Mouse (Mus musculus) MEL (cell line): Measurements from ENCODE around the gene Irak1. TPM values are rescaled to one million over a fixed set of nuclear protein-coding genes. Genes with fewer than 3 reads are reported as not detected.

Source experiments
- DNase-seq: peaks from one replicate; pipeline ENCODE4 v3.0.0; 2011; ENCODE audit warnings: low read depth, low spot score
- H3K27ac ChIP-seq: 2 replicates; pipeline ENCODE4 v1.5.1; 2012; ENCODE audit warnings: low read depth, mild to moderate bottlenecking, control low read depth, low read length, moderate library complexity; ENCODE audit not compliant: control insufficient read depth
- H3K27me3 ChIP-seq, 2 experiments: fragments of 150-350 bp in 1 of 2; sonication (generic) in 1 of 2; 2 replicates each; pipeline ENCODE4 v1.6.1; 2012; ENCODE audit warnings: low read length in 2 of 2, mild to moderate bottlenecking in 2 of 2, improper control_type of control experiment in 1 of 2, moderate library complexity in 1 of 2; ENCODE audit not compliant: insufficient read depth in 2 of 2, control insufficient read depth in 1 of 2
- H3K36me3 ChIP-seq, 2 experiments: 2 replicates each; pipeline ENCODE4 v1.6.1; 2012 to 2014; ENCODE audit warnings: low read length in 2 of 2, improper control_type of control experiment in 1 of 2, inconsistent platforms in 1 of 2, mild to moderate bottlenecking in 1 of 2; ENCODE audit not compliant: insufficient read depth in 2 of 2, control insufficient read depth in 1 of 2
- H3K4me1 ChIP-seq, 2 experiments: fragments of 150-350 bp in 1 of 2; sonication (generic) in 1 of 2; 2 replicates each; pipeline ENCODE4 v1.6.1; 2012; ENCODE audit warnings: low read length in 2 of 2, improper control_type of control experiment in 1 of 2, mild to moderate bottlenecking in 1 of 2; ENCODE audit not compliant: insufficient read depth in 2 of 2, control insufficient read depth in 1 of 2
- H3K4me3 ChIP-seq, 2 experiments: fragments of 150-350 bp in 1 of 2; sonication (generic) in 1 of 2; 2 replicates each; pipeline ENCODE4 v1.5.1; 2012; ENCODE audit warnings: low read depth in 2 of 2, low read length in 2 of 2, mild to moderate bottlenecking in 2 of 2, moderate library complexity in 2 of 2, control low read depth in 1 of 2, improper control_type of control experiment in 1 of 2; ENCODE audit not compliant: control insufficient read depth in 1 of 2, insufficient read depth in 1 of 2
- H3K79me2 ChIP-seq: 2 replicates; pipeline ENCODE4 v1.6.1; 2012; ENCODE audit warnings: mild to moderate bottlenecking, low read length, moderate library complexity; ENCODE audit not compliant: control insufficient read depth, poor library complexity, insufficient read depth
- H3K9ac ChIP-seq: 2 replicates; pipeline ENCODE4 v1.6.1; 2012; ENCODE audit warnings: low read depth, mild to moderate bottlenecking, control low read depth, low read length, moderate library complexity; ENCODE audit not compliant: control insufficient read depth, poor library complexity, severe bottlenecking
- H3K9me3 ChIP-seq: fragments of 150-350 bp; sonication (generic); replicated peaks from 2 replicates; pipeline ENCODE4 v1.6.1; 2012; ENCODE audit warnings: mild to moderate bottlenecking, low read length, improper control_type of control experiment, moderate library complexity; ENCODE audit not compliant: insufficient read depth
- BHLHE40 ChIP-seq: IDR thresholded peaks from 2 replicates; pipeline ENCODE4 v1.6.1; 2012; ENCODE audit warnings: low read depth, mild to moderate bottlenecking, inconsistent platforms, low read length, improper control_type of control experiment, borderline replicate concordance
- CHD1 ChIP-seq: IDR thresholded peaks from 2 replicates; pipeline ENCODE4 v1.6.1; 2012; ENCODE audit warnings: low read depth, mild to moderate bottlenecking, inconsistent platforms, low read length, improper control_type of control experiment
- CTCF ChIP-seq, 3 experiments: IDR thresholded peaks in 2 of 3; conservative IDR thresholded peaks in 1 of 3; 2 replicates each; pipeline ENCODE4 v1.5.1; 2011 to 2012; ENCODE audit warnings: low read length in 3 of 3, low read depth in 2 of 3, mild to moderate bottlenecking in 2 of 3, improper control_type of control experiment in 1 of 3, inconsistent platforms in 1 of 3, mixed read lengths in 1 of 3, moderate library complexity in 1 of 3; ENCODE audit not compliant: control insufficient read depth in 1 of 3, insufficient read depth in 1 of 3, poor library complexity in 1 of 3, severe bottlenecking in 1 of 3
- E2F4 ChIP-seq: IDR thresholded peaks from 2 replicates; pipeline ENCODE4 v1.6.1; 2011; ENCODE audit warnings: low read depth, low read length, improper control_type of control experiment, borderline replicate concordance
- EP300 ChIP-seq, 2 experiments: IDR thresholded peaks; 2 replicates each; pipeline ENCODE4 v1.6.1; 2011; ENCODE audit warnings: improper control_type of control experiment in 2 of 2, low read length in 2 of 2, low read depth in 1 of 2, mild to moderate bottlenecking in 1 of 2
- ETS1 ChIP-seq: IDR thresholded peaks from 2 replicates; pipeline ENCODE4 v1.6.1; 2012; ENCODE audit warnings: low read depth, mild to moderate bottlenecking, inconsistent platforms, low read length, improper control_type of control experiment, moderate library complexity
- GABPA ChIP-seq: IDR thresholded peaks from 2 replicates; pipeline ENCODE4 v1.6.1; 2012; ENCODE audit warnings: low read depth, mild to moderate bottlenecking, inconsistent platforms, low read length, improper control_type of control experiment, moderate library complexity
- GATA1 ChIP-seq: IDR thresholded peaks from 2 replicates; pipeline ENCODE4 v1.6.1; 2011; ENCODE audit warnings: low read depth, low read length, improper control_type of control experiment
- KAT2A ChIP-seq: conservative IDR thresholded peaks from 2 replicates; pipeline ENCODE4 v1.6.1; 2012; ENCODE audit warnings: low read depth, low read length, improper control_type of control experiment, inconsistent platforms
- MAX ChIP-seq: IDR thresholded peaks from 2 replicates; pipeline ENCODE4 v1.6.1; 2011; ENCODE audit warnings: low read length, improper control_type of control experiment
- MXI1 ChIP-seq: IDR thresholded peaks from 2 replicates; pipeline ENCODE4 v1.6.1; 2011; ENCODE audit warnings: mild to moderate bottlenecking, low read depth, low read length, improper control_type of control experiment
- NELFE ChIP-seq: IDR thresholded peaks from 2 replicates; pipeline ENCODE4 v1.6.1; 2011; ENCODE audit warnings: low read depth, low read length, improper control_type of control experiment
- NRF1 ChIP-seq: IDR thresholded peaks from 2 replicates; pipeline ENCODE4 v1.6.1; 2014; ENCODE audit warnings: low read depth, mild to moderate bottlenecking, inconsistent platforms, low read length, improper control_type of control experiment, moderate library complexity; ENCODE audit not compliant: poor library complexity, insufficient read depth, severe bottlenecking
- POLR2A ChIP-seq, 2 experiments: IDR thresholded peaks; 2 replicates each; pipeline ENCODE4 v1.6.1; 2011 to 2012; ENCODE audit warnings: low read length in 2 of 2, mild to moderate bottlenecking in 2 of 2, control low read depth in 1 of 2, improper control_type of control experiment in 1 of 2, low read depth in 1 of 2, moderate library complexity in 1 of 2; ENCODE audit not compliant: control insufficient read depth in 1 of 2, insufficient read depth in 1 of 2, poor library complexity in 1 of 2
- POLR2AphosphoS2 ChIP-seq: IDR thresholded peaks from 2 replicates; pipeline ENCODE4 v1.6.1; 2011; ENCODE audit warnings: low read length, improper control_type of control experiment
- POLR2AphosphoS5 ChIP-seq: IDR thresholded peaks from 2 replicates; pipeline ENCODE4 v1.6.1; 2012; ENCODE audit warnings: low read depth, borderline replicate concordance, mild to moderate bottlenecking, inconsistent platforms, low read length, moderate library complexity, mixed read lengths
- RCOR1 ChIP-seq: IDR thresholded peaks from 2 replicates; pipeline ENCODE4 v1.6.1; 2012; ENCODE audit warnings: low read depth, mild to moderate bottlenecking, inconsistent platforms, low read length, improper control_type of control experiment
- SIN3A ChIP-seq: IDR thresholded peaks from 2 replicates; pipeline ENCODE4 v1.6.1; 2012; ENCODE audit warnings: low read length, improper control_type of control experiment, inconsistent platforms
- SMC3 ChIP-seq: IDR thresholded peaks from 2 replicates; pipeline ENCODE4 v1.6.1; 2011; ENCODE audit warnings: low read depth, low read length, improper control_type of control experiment
- TAL1 ChIP-seq: IDR thresholded peaks from 2 replicates; pipeline ENCODE4 v1.6.1; 2012; ENCODE audit warnings: mild to moderate bottlenecking, inconsistent platforms, low read length, moderate library complexity, mixed read lengths
- TBP ChIP-seq: IDR thresholded peaks from 2 replicates; pipeline ENCODE4 v1.8.0; 2011; ENCODE audit warnings: low read depth, low read length, improper control_type of control experiment
- TCF12 ChIP-seq: IDR thresholded peaks from 2 replicates; pipeline ENCODE4 v1.6.1; 2014; ENCODE audit warnings: low read depth, mild to moderate bottlenecking, inconsistent platforms, low read length, improper control_type of control experiment, moderate library complexity
- ZKSCAN1 ChIP-seq: IDR thresholded peaks from 2 replicates; pipeline ENCODE4 v1.6.1; 2012; ENCODE audit warnings: low read depth, mild to moderate bottlenecking, inconsistent platforms, low read length, improper control_type of control experiment, moderate library complexity
- ZMIZ1 ChIP-seq: IDR thresholded peaks from 2 replicates; pipeline ENCODE4 v1.6.1; 2012; ENCODE audit warnings: low read depth, mild to moderate bottlenecking, inconsistent platforms, low read length, improper control_type of control experiment, moderate library complexity
- ZNF384 ChIP-seq: IDR thresholded peaks from 2 replicates; pipeline ENCODE4 v1.6.1; 2012; ENCODE audit warnings: low read depth, mild to moderate bottlenecking, inconsistent platforms, low read length, improper control_type of control experiment
- polyA plus RNA-seq, 2 experiments: library from polyadenylated mRNA; stranded (reverse) in 1 of 2; unstranded in 1 of 2; fragments of >175 nt in 1 of 2; fragments of >200 nt in 1 of 2; gene quantifications; 2 replicates each; pipeline versions ENCODE4 v1.2.1 to v1.2.4; 2012; ENCODE audit warnings: low replicate concordance in 2 of 2, low read depth in 1 of 2; ENCODE audit not compliant: insufficient read length in 2 of 2, insufficient read depth in 1 of 2, missing spikeins in 1 of 2
- total RNA-seq: library from RNA; depleted of rRNA; stranded (reverse); fragments of 300-350 nt; gene quantifications from 2 replicates; pipeline ENCODE4 v1.2.3, GENCODE M21; 2012

Irak1 gene
- total and polyA plus RNA-seq, 3 experiments, result 33.7 to 106 TPM; not detected in 1

DNA sequence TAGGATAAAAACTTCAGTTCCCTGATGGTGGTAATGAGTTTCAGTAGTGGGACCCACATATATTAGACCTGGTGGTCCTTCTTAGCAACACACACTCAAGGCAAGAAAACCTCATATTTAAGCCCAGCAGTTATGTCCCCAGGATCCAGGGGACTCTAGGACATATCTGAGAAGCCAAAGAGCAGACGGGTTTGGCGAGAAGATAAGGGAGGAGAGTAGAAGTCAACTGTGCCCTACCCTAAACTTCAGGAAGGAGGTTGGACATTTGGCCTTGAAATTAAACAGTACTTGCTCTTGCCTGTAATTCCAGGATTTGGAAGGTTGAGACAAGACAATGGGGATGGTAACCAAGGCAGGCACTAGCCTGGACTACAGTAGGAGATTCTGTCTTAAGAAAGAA lies 54.0 kb downstream of the Irak1 start:
- Histone ChIP-seq H3K4me1 (peaks cover 6 to 24% of the 10 kb centered on the region in 2 experiments), H3K27ac (peak overlapping the region; percentile 93), H3K79me2 (peaks cover 20% of the 10 kb centered on the region), H3K9me3 (no peaks in the 10 kb centered on the region), H3K36me3 (peaks cover 0 to 42% of the 10 kb centered on the region in 2 experiments; a peak in 2 of 4 replicates), H3K9ac (peak overlapping the region; percentile 47), H3K27me3 (no peaks in the 10 kb centered on the region), H3K4me3 (peak overlapping the region in 1 of 2 experiments; percentile 31; a peak in 2 of 4 replicates)
- peak; percentile 61 for DNase-seq
- TF ChIP-seq ZMIZ1 (no peak), CTCF (IDR thresholded peaks at IDR 0.05 in 2 of 3, conservative IDR thresholded peaks at IDR 0.05 in 1 of 3; ENCODE audit: control insufficient read depth in 1 of 3, insufficient read depth in 1 of 3, low read depth in 2 of 3, low read length in 3 of 3, poor library complexity in 1 of 3, severe bottlenecking in 1 of 3) (no peak), RCOR1 (no peak), GATA1 (peak; percentile 55; the same call in 1 of the 2 replicates), NRF1 (no peak), NELFE (no peak), POLR2A (IDR thresholded peaks at IDR 0.05; ENCODE audit: control insufficient read depth in 1 of 2, insufficient read depth in 1 of 2, low read depth in 1 of 2, low read length in 2 of 2, poor library complexity in 1 of 2) (peak in 1 of 2 experiments; percentile 27; a peak in 1 of 4 replicates), MAX (no peak), ZKSCAN1 (no peak), TBP (no peak), TCF12 (peak; percentile 58; the same call in 1 of the 2 replicates), CHD1 (no peak), MXI1 (no peak), E2F4 (no peak), EP300 (IDR thresholded peaks at IDR 0.05; ENCODE audit: low read depth in 1 of 2, low read length in 2 of 2) (peak in 1 of 2 experiments; percentile 67; a peak in 2 of 4 replicates), TAL1 (peak; percentile 61), SMC3 (no peak), BHLHE40 (no peak), POLR2AphosphoS2 (no peak)

GRCm38 (mm10) chrX:73969167-73969566 lies 54.6 kb downstream of the Irak1 start:
- Histone ChIP-seq H3K79me2 (peaks cover 26% of the 10 kb centered on the region), H3K9me3 (no peaks in the 10 kb centered on the region), H3K4me1 (peaks cover 6 to 25% of the 10 kb centered on the region in 2 experiments), H3K4me3 (no peak overlapping the region), H3K36me3 (peaks cover 0 to 42% of the 10 kb centered on the region in 2 experiments; a peak in 2 of 4 replicates), H3K27me3 (no peaks in the 10 kb centered on the region), H3K27ac (peak overlapping the region; percentile 93), H3K9ac (peak overlapping the region; percentile 47)
- DNase-seq, result peak; percentile 48
- no peak for TF ChIP-seq ZMIZ1
- TF ChIP-seq GATA1, result peak; percentile 69
- TF ChIP-seq POLR2A (IDR thresholded peaks at IDR 0.05; ENCODE audit: control insufficient read depth in 1 of 2, insufficient read depth in 1 of 2, low read depth in 1 of 2, low read length in 2 of 2, poor library complexity in 1 of 2), result no peak
- TF ChIP-seq ETS1, result peak; percentile 42; the same call in 1 of the 2 replicates
- no peak for TF ChIP-seq POLR2AphosphoS5
- peak; percentile 31; the same call in 1 of the 2 replicates for TF ChIP-seq RCOR1
- peak; percentile 67 to 75; a peak in 3 of 4 replicates for TF ChIP-seq EP300 (IDR thresholded peaks at IDR 0.05; ENCODE audit: low read depth in 1 of 2, low read length in 2 of 2)
- no peak for TF ChIP-seq ZNF384
- TF ChIP-seq SIN3A, result 0 out of 2 replicates have a peak, but pooled peaks have one; percentile 4
- TF ChIP-seq TAL1, result peak; percentile 54; the same call in 1 of the 2 replicates
- no peak for TF ChIP-seq GABPA
- TF ChIP-seq TCF12, result peak; percentile 69; the same call in 1 of the 2 replicates
- TF ChIP-seq KAT2A, result no peak
